Mouse (Mus musculus): ENCODE measurements around the gene Cdhr4.
"Not testable (repeated sequence)": the region's sequence is repeated elsewhere in the genome, so short reads cannot be mapped to it uniquely, and the experiment has no call there.

Gene Cdhr4

DNA sequence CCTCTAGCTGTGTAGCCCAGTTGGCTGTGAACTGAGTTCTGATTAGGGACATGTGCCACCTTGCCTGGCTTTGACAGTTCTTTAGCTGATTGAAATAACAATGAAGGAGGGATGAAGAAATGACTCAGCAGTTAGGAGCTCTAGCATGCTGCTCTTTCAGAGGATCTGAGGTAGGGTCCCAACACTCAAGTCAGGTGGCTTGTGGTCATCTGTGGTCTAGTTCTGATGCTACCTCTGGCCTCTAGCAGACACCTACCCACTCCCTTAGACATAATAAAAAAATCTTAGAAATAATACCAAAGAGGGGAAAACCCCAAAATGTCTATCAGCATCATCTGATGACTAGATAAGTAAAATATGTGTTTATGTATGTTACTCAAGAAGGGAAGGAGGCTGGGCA, 18.1 kb downstream of the Cdhr4 start:
- no peak for DNase-seq (ENCODE audit: low read depth, low spot score)

DNA sequence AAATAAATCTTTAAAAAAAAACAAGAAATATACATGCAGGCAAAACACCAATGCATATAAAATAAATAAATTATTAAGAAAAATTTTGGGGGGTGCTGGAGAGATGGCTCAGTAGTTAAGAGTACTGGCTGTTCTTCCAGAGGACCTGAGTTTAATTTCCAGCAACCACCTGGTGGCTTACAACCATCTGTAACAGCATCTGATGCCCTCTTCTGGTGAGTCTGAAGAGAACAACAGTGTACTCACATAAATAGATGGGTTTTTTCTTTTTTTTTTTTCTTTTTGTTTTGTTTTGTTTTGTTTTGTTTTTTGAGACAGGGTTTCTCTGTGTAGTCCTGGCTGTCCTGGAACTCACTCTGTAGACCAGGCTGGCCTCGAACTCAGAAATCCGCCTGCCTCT, 21.3 kb downstream of the Cdhr4 start:
- DNase-seq (ENCODE audit: low read depth, low spot score) = not testable (repeated sequence)

DNA sequence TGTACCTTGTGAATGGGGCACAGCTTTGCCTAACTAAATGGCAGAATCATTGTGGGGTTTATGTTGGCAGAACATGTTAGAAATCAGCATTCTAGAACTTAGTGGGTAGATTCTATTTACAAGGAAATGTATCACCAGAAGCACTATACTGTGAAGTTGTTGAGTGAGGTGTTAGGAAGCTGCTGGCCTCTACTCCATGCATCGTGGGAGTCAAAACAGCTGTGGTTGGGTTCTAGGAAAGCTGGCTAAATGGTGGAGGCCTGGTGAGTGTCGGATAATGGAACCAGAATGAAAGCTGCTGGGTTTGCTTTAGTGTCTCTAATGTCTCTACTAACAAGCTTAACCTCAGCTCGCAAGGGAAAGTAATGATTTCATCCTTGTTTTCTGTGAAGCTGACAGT, 24.8 kb downstream of the Cdhr4 start:
- no peak for DNase-seq (ENCODE audit: low read depth, low spot score)

DNA sequence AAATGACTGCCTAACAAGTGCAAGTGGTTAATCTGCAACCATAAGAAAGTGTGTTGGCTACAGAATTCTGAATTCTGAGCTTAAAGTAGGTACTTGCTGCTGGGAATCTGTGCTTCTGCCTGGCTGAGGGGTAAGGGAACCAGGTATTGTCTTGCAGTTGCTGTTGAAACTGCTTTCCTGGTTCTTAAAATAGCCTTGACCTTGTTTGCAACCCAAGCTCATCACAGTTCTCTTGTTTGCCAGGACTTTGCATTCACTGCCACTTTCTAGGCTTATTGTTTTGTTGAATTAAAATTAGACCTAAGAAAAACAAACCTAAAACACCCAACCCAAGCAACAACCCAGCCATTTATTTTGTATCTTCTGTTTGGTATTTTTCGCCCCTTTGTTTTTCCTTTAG, 28.4 kb downstream of the Cdhr4 start:
- no peak for DNase-seq (ENCODE audit: low read depth, low spot score)

DNA sequence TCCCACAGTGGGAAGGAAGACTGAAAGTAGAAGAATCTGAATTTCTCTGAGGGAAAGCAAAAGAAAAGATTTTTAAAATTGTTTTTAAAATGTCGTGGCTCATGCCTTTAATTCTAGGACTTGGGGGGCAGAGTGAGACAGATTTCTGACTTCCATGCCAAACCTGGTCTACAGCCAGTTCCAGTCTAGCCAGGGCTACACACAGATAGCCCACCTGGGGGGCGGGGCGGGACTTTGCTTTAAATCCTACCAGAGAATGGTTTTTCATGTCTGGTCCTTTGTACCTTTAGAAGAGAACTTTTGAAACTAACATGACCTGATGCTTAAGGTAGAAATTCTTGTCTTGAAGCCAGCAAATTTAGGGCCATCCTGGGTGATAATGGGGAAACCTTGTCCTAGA, 30.9 kb downstream of the Cdhr4 start:
- no peak for DNase-seq (ENCODE audit: low read depth, low spot score)

DNA sequence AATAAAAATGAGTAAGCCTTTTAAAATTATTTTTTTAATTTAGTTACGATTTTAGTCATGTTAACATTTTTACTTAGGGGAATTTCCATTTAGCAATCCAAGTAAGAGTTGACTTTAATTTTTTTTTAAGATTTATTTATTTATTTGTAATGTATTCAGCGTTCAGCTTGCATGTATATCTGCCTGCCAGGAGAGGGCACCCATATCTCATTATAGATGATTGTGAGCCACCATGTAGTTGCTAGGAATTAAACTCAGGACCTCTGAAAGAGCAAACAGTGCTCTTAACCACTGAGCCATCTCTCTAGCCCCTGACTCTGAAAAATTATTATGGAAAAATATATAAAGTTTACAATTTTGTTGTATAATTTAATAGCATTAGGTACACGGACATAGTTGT, 34.3 kb downstream of the Cdhr4 start:
- no peak for DNase-seq (ENCODE audit: low read depth, low spot score)

DNA sequence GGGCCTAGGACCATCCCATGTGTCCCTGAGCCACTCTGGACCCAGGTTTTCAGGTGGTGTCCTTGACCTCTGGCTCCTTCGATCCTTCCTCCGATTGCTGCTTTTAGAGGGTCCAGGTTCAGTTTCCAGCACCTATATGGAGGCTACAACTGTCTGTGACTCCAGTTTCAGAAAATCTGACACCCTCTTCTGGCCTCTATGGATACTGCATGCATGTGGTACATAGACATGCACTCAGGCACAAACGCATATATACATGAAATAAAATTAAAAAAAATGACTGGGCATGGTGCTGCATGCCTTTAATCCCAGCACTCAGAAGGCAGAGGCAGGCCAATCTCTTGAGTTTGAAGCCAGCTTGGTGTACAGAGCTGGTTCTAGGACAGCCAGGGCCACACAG, 35.6 kb downstream of the Cdhr4 start:
- DNase-seq (ENCODE audit: low read depth, low spot score) = no peak

DNA sequence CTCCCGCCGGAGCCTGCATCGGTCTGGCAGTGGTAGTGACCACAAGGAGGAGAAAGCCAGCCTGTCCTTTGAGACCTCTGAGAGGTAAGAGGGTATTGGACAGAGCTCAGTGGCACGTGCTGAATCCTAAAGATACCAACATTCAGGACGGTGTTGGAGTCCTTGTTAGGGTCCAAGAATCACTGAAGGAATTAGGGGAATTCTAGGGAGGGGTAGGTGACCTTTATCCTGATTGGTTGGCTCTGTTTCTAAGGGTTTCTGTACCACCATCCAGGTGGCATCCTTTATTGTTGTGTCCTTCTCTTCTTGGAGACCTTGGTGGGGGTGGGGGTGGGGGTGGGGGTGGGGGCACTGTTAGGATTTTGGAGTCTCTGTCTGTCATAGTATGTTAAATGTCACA, 39.8 kb downstream of the Cdhr4 start:
- no peak for DNase-seq (ENCODE audit: low read depth, low spot score)

DNA sequence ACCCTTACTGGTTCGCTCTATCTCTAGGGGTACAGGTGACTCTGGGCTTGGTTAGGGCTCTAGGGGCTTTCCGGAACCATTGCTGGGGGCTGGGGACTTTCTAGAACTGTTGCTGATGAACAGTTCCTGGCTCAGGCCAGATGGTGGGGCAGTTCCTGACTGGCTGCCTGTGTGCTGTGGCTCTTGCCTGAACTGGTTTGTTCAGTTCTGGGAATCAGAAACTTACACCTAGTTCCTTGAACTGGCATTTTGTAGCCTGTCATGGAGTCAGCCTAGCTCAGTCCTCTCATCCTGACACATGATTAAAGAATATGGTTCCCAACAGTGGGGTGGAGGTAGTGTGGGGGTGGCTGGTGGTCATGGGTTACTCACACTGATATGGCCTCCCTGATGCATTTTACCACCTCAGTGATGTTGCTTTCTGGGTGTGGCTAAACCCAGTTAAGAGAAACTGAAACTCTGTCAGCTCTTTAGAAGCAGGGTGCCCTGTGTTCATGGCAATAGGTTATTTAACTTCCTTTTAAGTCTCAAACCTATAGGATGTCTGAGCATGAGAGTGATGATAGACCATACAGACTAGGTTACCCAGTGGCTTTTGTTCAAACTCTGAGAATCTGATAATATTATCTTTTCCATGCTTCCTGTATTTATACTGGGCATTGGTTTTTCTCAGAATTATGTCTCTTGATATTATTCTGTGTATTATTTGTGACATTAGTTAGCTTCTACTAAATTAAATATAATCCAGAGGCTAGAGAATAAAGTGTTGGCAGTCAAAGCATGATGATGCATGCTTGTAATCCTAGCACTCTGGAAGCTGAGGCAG, 43.2 kb downstream of the Cdhr4 start:
- no peak for DNase-seq (ENCODE audit: low read depth, low spot score)

DNA sequence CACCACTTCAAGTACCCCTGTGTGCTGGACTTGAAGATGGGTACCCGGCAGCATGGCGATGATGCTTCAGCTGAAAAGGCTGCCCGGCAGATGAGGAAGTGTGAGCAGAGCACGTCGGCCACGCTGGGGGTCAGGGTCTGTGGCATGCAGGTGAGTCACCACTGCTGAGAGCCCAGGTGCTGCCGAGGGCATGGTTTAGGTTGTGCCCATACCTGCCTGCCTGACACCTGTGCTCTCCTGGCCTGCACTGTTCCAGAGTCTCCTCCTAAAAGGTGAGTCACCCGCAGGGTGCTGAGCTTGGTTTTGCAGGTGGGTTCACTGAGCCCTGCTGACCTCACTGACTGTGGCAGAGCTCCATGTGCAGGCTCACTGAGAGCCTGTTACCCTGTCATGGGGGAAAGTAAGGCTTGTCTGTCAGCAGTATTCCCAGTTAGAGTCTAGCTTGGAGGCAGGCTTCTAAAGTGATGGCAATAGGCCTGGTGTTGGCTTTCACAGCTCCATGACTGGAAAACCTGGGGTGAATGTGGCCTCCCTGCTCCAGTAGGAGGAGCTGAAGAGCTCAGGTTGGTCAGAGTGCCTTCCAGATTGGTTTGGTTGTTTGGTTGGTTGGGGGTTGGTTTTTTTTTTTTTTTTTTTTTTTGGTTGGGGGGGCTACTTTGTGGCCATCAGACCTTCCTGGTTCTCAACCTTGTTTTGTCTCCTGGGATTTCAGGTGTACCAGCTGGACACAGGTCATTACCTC, 52.6 kb downstream of the Cdhr4 start:
- no peak for DNase-seq (ENCODE audit: low read depth, low spot score)

DNA sequence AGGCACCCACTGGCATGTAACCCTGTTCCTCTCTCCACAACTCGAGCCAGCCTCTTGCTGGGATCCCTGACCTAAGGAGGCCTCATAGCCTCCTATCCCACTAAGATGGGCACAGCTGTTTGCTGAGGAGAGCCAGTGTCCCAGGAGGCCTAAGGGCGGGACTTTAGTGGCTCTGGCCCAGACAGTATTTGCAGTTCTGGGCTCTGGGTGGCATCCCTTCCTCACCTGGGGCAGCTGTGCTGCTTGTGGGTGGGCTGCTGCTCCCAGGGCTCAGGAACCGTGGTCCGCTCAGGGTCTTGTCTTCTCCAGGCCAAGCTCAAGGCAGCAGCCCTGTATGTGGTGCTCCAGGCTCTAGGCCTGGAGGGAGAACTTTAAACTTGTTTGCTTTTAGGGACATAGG, 54.3 kb downstream of the Cdhr4 start:
- no peak for DNase-seq (ENCODE audit: low read depth, low spot score)

DNA sequence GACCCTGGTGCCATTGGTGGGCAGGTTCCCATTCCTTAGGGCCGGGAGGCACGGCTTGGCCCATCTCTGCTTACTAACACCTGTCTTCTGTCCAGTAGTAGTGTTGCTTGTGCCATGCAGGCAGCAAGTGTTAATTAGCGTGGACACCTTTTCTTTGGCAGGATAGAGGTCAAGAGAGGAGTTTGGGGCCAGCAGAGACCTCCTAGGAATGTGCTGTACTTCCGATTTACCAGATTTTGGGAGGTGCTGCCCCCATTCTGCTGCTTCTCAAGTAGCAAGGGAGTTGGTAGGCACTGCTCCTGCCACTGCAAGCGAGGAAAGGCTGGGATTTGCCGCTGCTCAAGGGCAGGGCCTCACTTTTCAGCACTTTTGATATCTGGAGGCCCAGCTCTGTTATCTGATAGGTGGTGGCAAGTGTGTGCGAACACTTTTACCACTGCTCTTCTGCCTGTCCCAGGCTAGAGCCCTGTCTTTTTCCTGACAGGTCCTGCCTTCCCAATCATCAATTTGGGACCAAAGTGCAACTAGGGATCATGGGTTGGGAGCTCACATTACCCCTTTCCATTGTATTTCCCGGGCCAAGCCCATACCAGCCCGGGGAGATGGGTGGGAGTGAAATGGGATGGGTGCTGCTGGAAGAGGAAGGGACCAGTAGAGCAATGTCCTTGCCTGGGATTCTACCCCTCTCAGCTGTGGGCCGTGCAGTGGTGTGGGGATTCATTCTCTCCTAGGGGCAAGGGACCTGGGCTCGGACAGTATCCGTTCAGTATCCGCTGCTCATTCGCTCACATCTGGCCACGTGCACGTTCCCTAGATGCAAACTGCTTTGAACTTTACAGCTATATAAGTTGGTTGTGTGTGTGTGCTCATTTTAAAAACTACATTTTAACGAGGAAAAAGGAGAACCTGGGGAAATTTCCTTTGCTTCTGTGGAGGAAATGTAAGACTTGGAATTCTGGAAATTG, 55.6 kb downstream of the Cdhr4 start:
- DNase-seq (ENCODE audit: low read depth, low spot score) = no peak

DNA sequence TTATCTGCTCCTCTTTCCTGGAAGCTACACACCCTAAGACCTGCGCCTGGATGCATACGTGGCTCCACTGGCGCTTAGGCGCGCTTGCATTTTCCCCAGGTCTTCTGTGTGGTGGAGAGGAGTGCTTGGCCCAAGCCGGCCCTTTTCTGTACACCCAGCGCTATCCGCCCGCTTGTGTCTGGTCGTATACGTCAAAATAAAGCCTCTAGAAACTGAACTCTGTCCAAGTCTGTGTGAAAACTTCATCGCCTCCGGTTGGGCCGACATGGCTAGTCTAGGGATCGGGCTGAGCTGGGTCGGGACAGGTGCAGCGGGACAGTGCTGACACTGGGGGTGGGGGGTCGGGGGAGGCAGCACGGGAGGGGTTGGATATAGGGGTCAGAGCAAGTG, 56.3 kb downstream of the Cdhr4 start:
- no peak for DNase-seq (ENCODE audit: low read depth, low spot score)

DNA sequence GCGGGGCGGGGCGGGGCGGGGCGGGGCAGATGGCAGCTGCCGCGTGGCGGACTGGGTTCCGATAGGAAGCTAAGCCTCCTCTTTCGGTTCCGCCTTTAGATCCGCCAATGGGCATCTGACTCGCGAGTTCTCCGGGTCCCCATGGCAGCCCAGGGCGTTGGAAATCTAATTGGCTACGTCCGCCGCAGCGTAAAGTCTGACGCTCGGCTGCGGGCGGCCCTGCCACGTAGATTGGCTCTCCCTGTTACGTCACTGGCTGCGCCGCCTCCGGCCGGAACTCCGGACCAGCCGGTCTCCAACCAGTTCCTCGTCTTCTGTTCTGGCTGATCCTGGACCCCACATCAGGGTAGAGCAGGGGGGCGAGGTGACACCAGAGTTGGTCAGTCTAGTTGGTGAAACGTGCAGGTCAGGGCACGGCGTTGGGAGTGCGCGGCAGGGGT, 56.7 kb downstream of the Cdhr4 start, which contains the start of gene Gmppb:
Gene Gmppb (plus strand): TSS at position 227 of the 440 bp plus-strand sequence.
- peak; percentile 89 for DNase-seq (ENCODE audit: low read depth, low spot score)
